Mouse (Mus musculus): Measurements from ENCODE around the gene Psmd13.
"Not testable (repeated sequence)": the region's sequence is repeated elsewhere in the genome, so short reads cannot be mapped to it uniquely, and the experiment has no call there.

Psmd13 gene

DNA sequence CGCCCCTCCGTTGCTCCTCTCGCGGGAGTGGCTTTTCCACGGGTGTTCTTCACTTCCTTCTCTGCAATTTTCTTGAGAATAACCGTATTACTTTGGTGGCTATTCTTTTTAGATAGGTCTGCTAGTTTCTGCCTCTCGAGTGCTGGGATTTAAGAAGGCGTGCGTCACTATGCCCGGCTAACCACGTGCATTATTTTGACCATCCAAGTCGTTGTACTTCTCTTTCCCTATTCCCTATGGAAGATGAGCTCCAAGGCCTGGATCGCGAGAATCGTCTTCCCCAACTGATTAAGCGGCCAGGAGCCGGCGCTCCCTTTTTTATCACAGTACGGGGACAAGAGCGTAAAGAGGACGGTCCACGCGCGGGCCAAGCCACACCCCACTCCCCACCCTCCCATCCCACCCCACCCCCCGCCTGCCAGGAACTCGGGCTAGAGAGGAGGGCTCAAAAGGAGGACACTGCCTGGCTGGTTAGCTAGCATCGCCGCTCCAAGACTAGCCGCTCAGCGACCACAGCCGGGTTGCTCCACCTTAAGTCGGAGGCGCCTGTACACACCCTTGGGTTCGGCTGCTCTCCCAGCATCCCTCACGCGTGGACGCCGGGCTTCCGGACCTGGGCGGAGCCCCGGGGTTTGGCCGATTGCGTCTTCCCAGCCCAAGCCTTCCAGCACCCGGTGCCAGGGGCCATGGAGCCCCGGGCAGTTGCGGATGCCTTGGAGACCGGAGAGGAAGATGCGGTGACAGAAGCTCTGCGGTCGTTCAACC lies 24.8 kb upstream of the Psmd13 start, which contains the start of gene Ric8a:
TSS of gene Ric8a (plus strand) at position 173 of the 765 bp plus-strand sequence.
- peak; percentile 81 for DNase-seq (ENCODE audit: low spot score)

DNA sequence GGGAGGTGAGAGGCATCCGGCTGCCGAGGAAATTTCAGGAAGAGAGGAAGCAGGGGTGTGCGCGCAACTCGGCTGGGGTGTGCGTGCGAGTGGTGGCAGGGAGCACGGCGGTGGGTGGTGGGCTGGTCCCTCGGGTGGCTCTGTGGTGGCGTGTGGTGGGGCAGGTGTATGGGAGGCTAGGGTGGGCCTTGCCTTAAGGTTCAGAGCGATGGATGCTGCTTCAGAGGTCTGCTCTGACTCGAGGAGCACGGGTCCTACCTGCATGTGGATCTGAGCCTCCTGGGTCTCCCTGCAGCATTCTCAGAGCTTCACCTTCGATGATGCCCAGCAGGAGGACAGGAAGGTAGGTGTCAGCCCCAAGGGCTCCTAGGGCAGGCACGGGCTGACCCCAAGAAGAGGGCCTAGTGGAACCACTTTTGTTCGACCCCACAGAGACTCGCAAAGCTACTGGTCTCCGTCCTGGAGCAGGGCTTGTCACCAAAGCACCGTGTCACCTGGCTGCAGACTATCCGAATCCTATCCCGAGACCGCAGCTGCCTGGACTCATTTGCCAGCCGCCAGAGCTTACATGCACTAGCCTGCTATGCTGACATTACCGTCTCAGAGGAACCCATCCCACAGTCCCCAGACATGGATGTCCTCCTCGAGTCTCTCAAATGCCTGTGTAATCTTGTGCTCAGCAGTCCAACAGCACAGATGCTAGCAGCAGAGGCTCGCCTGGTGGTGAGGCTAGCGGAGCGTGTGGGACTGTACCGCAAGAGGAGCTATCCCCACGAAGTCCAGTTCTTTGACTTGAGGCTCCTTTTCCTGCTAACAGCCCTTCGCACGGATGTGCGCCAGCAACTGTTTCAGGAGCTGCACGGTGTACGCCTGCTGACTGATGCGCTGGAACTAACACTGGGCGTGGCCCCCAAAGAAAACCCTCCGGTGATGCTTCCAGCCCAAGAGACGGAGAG lies 23.9 kb upstream of the Psmd13 start, which contains the start of gene Bet1l:
TSS of gene Bet1l (minus strand) at position 28 of the 956 bp plus-strand sequence.
- DNase-seq (ENCODE audit: low spot score), result no peak

DNA sequence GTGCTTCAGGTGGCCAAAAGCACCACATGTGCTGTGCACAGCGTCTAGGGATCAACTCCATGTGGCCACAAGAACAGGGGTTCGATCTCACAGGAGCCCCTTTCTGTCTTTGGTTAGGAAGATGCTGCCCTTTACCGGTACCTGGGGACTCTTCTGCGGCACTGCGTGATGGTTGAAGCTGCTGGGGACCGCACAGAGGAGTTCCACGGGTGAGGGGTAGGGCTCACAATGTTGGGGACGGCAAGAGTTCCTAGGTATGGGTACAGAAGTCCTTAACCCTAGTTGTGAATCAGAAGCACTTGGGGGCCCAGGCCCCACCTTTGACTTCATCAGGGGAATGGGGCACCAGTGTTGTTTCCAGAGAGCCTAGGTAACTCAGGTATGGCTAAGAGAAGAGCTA lies 23.0 kb upstream of the Psmd13 start:
- no peak for DNase-seq (ENCODE audit: low spot score)

DNA sequence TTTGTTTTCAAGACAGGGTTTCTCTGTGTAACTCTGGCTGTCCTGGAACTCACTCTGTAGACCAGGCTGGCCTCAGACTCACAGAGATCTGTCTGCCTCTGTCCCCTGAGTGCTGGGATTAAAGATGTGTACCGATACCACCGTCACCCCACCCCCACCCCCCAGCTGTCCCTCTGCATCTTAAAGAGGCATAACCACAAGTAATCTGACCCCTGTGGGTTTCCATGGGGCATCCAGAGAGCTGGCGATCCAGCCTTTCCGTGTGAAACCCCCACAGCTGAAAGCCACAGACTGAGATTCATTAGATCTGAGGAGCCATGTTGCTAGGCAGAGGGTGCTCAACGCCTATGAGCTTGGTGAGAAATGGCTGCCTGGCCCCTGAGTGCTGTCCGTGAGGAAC lies 21.8 kb upstream of the Psmd13 start:
- no peak for DNase-seq (ENCODE audit: low spot score)

DNA sequence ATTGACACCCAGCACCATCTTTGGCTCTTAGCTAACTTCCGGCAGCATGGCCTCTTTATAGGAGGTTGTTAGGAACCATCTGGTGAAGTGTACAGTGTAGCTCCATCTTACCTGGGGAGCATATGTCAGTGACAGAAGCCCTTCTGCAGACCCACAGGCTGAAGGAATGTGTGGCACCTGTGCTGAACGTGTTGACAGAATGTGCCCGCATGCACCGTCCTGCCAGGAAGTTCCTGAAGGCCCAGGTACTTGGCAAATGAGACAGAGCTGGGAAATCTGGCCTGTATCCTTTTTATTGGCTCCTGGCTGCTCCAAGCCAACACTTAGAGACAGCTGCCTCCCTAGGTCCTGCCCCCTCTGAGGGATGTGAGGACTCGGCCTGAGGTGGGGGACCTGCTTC lies 21.0 kb upstream of the Psmd13 start:
- DNase-seq (ENCODE audit: low spot score), result no peak

DNA sequence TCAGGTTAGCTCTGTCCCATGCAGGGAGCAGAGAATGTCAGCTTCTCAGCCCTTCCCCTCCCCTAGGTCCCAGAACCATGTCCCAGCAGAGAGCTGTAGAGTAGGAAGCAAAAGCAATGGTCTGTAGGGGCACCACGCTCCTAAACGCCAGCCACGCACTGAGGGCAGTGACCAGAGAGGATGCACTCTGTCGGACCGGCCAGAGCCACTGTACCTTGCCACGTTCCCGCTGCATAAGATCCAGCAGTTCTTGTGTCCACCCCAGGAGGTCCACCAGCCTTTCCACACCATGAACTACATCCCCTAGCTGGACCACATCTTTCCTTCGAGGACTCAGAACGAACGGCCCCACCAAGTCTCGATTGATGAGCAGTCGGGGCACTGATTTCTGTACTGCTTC lies 17.0 kb upstream of the Psmd13 start:
- DNase-seq (ENCODE audit: low spot score), result no peak

DNA sequence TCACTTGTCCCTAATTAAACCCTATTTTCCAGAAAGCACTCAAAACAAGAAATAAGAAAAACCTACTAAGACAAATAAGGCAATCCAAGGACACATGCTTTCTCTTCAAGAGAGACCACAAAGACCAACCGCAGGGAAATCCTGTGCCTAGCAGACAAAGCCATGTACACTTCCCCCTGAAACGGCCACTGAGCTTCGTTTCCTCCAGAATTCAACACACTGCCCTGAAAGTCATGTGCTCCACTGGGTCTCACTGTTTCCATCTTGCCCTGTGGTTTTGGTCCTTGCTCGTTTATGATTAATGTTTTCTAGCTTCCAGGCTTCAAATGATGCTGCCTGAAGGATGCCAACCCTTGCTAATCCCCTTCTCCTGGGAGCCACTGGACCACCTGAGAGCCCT lies 7.5 kb upstream of the Psmd13 start:
- DNase-seq (ENCODE audit: low spot score), result no peak

DNA sequence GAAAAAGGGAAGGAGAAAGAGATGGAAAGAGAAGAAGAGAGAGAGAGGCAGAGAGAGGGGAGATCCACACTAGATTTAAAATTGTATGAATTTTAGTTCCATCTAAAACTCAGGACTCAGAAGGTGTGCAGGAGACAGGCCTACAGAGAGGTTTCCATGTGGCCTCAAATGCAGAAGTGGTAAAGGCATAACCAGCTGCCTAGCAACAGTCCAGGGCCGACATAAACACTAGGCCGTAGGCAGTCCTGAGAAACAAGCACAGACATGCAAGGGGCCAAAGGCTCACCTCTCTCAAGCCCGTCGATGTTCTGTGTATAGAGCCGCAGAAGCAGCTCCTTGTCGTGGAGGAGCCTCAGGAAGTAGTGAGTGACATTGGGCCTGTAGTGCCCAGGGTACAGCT lies 4.4 kb upstream of the Psmd13 start:
- no peak for DNase-seq (ENCODE audit: low spot score)

DNA sequence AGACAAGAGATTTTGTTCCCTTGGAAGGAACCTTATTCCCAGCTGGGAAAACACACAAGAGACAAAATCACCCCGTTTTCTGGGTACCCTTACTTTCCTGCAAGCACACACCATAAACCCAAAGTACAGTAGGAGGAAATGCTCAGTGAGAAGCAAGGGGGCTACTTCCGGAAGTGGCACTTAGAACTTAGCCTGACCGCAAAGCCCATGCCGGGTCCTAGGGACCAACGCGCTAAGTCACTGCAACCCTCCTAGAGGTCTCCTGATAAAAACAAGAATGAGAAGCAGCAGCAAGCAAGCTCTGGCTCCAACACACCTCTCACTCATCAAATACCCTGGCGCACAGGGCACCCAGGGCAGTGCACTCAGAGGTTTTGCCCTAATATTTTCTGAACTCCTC lies 2.4 kb upstream of the Psmd13 start:
- no peak for DNase-seq (ENCODE audit: low spot score)

DNA sequence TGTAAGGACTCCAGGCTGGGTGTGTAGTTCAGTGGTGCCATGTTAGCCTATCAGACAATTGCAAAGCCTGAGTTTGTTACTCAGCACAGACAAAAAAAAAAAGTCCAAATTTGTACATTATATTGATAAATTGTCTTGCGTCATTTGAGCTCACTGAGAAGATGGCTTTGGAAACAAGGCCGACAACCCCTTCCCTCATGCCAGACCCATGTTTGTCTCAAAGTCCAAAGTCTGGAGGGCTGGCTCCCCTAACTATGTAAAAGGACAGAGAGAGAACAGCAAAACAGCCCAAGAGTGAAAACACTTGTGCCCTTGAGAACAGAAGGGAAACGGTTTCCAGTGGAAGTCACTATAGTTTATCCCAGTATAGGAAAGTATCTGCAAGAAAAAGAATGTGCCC lies 1.3 kb upstream of the Psmd13 start:
- DNase-seq (ENCODE audit: low spot score), result no peak

DNA sequence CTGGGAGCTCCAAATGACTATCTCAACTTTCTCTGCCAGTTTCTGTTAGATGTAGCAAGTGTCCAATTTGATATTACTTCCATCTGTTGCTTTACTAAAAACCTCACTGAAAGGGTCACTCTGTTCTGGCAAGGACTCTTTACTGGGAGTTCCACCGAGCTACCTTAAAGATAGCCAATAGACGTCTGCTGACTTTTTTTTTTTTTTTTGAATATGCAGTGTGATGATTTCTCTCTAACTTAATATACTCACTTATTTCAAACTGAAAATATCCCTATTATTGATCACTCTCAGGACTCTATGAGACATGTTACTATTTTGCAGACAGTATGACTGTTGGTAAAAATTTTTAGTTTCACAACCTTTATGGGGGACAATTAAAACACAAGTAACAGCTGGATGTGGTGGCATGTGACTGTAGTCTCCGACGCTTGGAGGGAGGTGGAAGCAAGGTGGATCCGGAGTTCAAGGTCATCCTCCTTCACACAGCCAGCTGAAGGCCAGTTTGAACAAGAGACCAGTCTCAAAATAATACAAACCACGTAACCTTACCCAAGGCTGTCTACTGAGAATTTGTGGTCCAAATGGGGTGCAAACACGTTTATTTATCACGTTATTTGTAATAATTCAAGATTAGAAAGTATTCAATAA lies 778 bp upstream of the Psmd13 start:
- DNase-seq (ENCODE audit: low spot score), result no peak

DNA sequence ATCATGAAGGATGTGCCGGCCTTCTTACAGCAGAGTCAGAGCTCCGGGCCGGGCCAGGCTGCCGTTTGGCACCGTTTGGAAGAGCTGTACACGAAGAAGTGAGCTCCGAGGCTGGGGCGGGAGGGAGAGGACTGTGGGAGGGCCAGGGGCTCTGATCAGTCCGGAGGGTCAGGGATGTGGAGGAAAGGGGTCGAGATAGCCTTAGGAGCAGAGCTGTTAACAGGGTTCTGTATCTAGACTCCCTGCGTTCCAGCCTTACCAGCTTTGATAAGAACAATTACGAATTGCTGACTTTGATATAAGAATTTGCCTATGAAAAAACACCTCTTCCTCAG lies 668 bp downstream of the Psmd13 start:
- no peak for DNase-seq (ENCODE audit: low spot score)

DNA sequence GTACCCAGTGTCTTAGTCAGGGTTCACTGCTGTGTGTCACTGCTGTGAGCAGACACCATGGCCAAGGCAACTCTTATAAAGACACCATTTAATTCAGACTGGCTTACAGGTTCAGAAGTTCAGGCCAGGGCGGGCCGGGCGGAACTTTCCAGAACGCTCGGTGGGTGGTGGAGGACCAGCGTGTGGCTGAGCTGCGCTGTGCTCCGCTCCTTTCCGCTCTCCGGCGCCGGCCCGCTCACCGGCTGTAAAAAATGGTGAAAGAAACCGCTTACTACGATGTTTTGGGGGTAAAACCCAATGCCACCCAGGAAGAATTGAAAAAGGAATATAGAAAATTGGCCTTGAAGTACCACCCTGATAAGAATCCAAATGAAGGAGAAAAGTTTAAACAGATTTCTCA lies 8.9 kb downstream of the Psmd13 start:
- not testable (repeated sequence) for DNase-seq (ENCODE audit: low spot score)

DNA sequence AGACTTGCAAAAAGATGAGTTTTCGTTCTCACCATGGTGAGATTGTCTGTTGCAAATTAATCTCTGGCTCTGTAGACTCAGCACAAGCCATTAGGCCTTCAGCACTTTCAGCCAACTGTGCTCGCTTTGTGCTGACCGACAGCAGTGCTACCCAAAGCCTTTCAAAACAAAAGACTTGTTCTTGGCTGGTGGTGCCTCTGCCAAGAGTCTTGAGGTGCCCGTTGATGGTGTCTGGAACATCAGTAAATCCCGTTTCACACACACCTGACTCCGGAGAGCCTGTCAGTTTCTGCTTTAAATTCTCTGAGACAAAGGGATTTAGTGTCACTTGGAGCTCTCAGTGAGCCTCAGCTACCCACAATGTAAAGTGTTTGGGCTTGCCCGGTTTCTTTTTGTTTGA lies 12.3 kb downstream of the Psmd13 start:
- DNase-seq (ENCODE audit: low spot score), result no peak

DNA sequence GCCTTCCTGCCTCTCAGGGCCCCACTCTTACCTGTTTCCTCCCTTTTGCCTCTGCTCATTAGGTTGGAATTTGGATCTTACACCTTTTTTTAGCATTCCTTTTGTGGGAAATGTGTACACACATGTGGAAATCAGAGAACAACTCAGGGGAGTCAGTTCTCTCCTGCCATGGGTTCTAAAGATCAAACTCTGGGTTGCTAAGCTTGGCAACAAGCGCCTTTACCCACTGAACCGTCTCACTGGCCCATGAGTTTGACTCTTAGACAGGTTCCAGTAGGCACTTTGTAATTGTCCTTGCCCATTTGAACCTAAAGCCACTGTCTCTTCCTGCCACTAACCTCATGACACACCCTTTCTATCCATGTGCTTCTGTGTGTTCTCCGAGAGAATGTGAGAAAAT lies 12.8 kb downstream of the Psmd13 start:
- DNase-seq (ENCODE audit: low spot score), result no peak

DNA sequence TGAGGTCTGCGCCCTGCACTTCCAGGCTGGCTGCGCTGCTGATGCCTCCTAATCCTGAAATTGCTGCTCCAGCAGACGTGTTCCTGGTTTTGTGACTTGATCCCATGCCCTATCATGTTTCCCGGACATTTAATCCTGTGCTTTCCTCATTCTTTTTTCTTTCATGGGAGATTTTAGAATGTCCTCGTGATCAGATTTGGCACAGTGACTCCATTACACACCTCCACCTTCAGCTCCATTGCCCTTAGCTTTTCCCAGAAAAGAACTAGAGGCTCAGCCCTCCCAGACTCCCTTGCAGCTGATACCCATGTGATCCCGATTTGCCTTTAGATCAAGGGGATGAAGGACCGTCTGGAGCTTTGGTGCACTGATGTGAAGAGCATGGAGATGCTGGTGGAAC lies 16.1 kb downstream of the Psmd13 start:
- DNase-seq (ENCODE audit: low spot score), result no peak

DNA sequence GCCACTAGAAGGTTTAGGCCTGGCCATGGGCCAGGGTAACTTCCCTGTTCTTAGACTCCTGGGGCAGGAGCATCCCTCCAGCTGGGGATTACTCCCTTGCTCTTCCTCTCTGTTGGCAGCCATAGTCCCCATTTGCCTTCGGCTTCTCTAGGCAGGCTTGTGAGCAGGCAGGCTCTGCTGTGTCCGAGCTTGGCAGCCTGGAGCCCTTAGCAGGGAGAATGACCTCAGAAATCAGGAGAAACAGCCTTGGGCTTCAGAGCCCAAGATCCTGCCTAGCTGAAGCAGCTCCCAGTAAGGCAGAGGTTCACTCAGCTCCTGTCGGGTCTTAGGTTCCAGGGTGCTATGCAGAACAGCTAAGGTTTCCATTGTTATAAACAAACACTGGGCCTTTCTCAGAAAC lies 17.4 kb downstream of the Psmd13 start:
- no peak for DNase-seq (ENCODE audit: low spot score)

DNA sequence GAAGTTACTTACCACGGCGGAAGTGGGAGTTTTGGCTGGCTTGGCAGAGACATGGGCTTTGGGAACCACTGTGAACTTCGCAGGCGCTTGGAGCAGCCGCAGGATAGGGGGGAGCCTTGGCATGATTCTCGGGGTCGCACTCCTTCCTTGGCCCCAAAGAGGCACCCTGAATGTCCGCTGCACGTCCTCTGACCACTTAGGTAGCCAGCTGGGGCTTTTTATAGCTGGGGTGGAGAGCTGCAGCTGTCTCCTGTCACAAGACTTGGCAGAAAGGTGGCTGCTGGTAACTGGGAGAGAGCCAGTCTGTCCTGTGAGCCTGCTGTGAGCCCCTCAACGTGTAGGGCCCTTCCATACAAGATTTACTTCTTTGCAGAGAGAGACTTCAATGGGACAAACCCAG lies 18.5 kb downstream of the Psmd13 start, which contains the start of gene Cox8b:
TSS of gene Cox8b (minus strand) at position 227 of the 400 bp plus-strand sequence.
- DNase-seq (ENCODE audit: low spot score), result no peak

DNA sequence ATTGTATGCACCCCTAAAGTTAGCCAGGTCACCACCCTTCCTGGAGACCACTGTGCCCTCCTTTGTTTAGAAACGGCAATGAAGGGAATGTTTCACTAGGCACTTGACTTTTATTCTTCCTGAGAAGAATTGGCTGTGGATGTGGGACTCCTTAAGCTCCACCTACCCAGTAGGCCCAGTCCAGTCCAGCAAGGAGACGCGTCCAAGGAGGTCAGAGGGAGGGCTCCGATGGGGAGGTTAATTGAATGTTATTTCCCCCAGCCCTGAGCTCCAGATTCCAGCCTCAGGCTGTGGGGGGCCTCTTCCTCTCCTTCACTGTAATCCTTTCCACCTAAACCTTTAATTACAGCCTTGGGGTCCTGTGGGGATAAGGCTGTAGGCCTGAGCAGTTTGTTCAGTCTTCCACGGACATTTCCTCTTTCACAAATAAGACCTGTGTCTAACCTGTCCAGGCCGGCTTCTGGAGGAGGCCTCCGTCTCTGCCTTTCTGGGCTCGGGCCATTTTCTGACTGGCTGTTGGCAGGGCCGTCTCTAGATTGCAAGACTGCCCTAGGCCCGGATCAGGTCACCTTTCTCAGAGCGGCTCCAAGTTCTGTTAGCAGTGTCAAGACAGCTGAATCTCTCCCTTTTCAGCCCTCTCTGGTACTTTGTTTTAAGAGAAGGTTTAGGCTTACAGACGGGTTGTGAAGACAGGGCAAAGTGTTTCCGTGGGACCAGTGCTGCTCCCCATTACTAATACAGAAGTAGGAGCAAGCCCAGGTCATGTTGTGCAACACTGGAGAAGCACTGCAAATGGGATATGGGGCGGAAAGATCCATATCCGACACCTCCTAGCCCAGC lies 20.5 kb downstream of the Psmd13 start:
- no peak for DNase-seq (ENCODE audit: low spot score)

DNA sequence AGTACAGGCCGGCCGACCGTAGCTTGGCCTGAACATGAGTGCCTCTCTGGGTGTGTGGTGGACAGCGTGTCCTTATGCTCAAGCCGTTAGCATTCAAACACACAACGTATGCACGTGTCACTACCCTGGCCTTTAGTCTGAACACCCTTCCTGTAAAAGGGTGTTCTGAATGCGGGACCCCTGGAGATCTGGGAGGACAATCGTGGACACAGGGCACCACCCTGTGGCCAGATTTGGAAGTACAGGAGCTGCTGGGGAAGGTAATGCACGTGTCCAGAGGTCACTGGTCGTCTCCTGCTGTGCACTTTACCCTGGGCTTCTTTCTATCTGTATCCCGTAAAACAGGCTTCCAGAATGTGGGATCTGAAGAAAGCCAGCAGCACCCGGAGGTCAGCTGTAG lies 21.4 kb downstream of the Psmd13 start:
- DNase-seq (ENCODE audit: low spot score), result peak; percentile 61

DNA sequence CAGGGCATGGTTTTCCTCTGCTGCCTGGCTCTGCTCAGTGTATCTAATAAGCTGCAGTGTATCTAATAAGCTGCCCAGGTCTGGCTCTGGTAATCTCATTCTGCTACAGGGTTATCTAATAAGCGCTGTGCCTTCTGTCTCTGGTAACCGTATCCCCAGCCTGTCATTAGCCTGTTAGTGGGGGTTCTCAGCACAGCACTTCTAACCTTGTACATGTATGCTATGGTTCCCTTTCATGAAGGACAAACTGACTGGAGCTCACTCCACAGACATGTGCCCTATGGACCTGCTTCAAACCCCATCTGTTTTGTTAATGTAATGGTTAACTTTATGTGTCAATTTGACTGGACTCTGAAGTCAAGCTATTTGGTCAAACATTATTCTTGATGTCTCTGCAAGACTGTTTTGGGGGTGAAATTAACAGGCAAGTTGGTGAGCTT lies 23.9 kb downstream of the Psmd13 start:
- no peak for DNase-seq (ENCODE audit: low spot score)

DNA sequence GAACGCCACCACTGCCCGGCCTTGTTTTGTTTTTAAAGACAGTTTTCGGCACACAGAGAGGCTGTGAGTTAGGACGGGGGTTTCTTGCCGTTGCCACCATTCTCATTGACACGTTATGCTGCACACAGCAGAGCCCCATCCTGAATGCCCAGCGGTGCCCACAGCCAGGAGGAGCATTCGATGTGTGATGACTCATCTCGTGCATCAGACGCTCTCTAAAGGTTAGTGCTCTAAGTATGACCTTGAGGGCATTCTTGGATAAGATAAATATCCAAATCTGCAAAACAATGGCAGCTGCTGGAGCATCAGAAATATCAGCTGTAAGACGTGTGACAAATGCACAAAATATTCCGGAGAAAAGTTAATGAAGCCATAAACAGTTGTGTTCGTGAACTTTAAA lies 25.4 kb downstream of the Psmd13 start:
- DNase-seq (ENCODE audit: low spot score), result no peak

Measured in left cerebral cortex, adult 11 months (tissue).